Mouse (Mus musculus): ENCODE results near the gene Tapbp. TPM values are rescaled to one million over a fixed set of nuclear protein-coding genes. Genes with fewer than 3 reads are reported as not detected.
A peak's percentile ranks its signal among the peaks of the same experiment; 100 is the strongest.

Gene Tapbp
- polyA plus RNA-seq, 1 experiment = 367 TPM

- Histone ChIP-seq H3K36me3 (ENCODE audit: control insufficient read depth, insufficient read depth, low read length) (peaks cover 31% of the 10 kb centered on the region), H3K4me1 (ENCODE audit: control insufficient read depth, insufficient read depth, insufficient read length, low read length) (peaks cover 26% of the 10 kb centered on the region), H3K4me3 (ENCODE audit: low read depth, low read length) (peak overlapping the region; percentile 82; the same call in 1 of the 2 replicates), H3K27me3 (ENCODE audit: control insufficient read depth, insufficient read depth, low read length) (no peaks in the 10 kb centered on the region), H3K27ac (ENCODE audit: insufficient read depth, low read depth, low read length) (peak overlapping the region; percentile 95)
- WGBS = 49% methylated on average over 37 of the region's 37 CpGs
- TF ChIP-seq CTCF (IDR thresholded peaks at IDR 0.05; ENCODE audit: extremely low read depth, insufficient read length, insufficient replicate concordance, low read depth, low read length) (no peak), POLR2A (IDR thresholded peaks at IDR 0.05; ENCODE audit: low read depth, low read length) (no peak)
These were observed 2.8 kb downstream of the Tapbp start for GRCm38 (mm10) chr17:33918293-33919203.

- peaks cover 26% of the 10 kb centered on the region for H3K4me1 ChIP-seq (ENCODE audit: control insufficient read depth, insufficient read depth, insufficient read length, low read length)
- H3K4me3 ChIP-seq (ENCODE audit: low read depth, low read length) = peak overlapping the region; percentile 82
- peaks cover 23% of the 10 kb centered on the region for H3K36me3 ChIP-seq (ENCODE audit: control insufficient read depth, insufficient read depth, low read length)
- WGBS = under 1% methylated on average over 52 of the region's 52 CpGs
- TF ChIP-seq POLR2A (IDR thresholded peaks at IDR 0.05; ENCODE audit: low read depth, low read length) (peak; percentile 47; the same call in 1 of the 2 replicates), CTCF (IDR thresholded peaks at IDR 0.05; ENCODE audit: extremely low read depth, insufficient read length, insufficient replicate concordance, low read depth, low read length) (no peak; the same call in 1 of the 2 replicates)
- H3K27me3 ChIP-seq (ENCODE audit: control insufficient read depth, insufficient read depth, low read length) = no peaks in the 10 kb centered on the region
- H3K27ac ChIP-seq (ENCODE audit: insufficient read depth, low read depth, low read length) = peak overlapping the region; percentile 95
These were observed 3.9 kb downstream of the Tapbp start for GRCm38 (mm10) chr17:33919351-33920281.

DNA sequence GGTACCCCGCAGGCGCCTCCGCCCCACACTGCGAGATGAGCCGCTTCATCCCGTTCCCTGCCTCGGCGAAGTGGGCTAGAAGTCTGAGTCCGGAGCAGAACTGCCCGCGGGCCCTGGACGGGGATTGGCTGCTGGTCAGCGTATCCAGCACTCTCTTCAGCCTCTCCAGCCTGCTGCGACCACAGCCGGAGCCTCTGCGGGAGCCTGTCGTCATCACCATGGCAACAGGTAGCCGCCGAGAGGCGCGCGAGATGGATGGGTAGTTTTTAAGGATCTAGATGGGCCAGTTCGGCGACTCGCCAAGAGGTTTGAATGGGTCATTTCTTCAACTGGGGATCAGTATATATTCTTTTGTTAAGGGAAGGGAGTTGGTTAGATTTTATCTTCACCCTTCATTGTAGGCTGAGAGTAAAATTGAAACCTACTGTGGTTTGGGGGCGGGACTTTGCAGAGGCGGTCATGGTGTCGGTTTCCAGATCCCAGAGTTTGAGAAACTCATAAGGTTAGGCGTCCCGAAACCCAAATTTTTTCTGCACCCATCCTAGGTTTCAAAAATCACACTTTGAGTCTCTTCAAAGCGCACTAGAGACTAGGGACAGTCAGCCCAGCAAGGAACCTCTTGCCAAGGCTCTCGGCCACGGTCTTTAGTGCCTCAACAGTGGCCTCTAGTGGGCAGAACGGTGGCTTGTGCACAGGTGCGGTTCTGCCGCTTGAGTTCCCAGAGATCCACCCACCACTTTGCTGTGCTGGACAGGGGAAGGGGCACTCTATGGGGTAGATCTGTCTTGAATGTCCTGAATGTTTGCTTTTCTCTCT lies 4.8 kb downstream of the Tapbp start:
- Histone ChIP-seq H3K27ac (ENCODE audit: insufficient read depth, low read depth, low read length) (peak overlapping the region; percentile 95), H3K4me3 (ENCODE audit: low read depth, low read length) (peak overlapping the region; percentile 82)

GRCm38 (mm10) chr17:33921361-33921760 lies 5.7 kb downstream of the Tapbp start:
- WGBS = 83% methylated on average over 7 of the region's 7 CpGs
- no peak overlapping the region for H3K27ac ChIP-seq (ENCODE audit: insufficient read depth, low read depth, low read length)
- H3K27me3 ChIP-seq (ENCODE audit: control insufficient read depth, insufficient read depth, low read length) = no peaks in the 10 kb centered on the region
- H3K4me3 ChIP-seq (ENCODE audit: low read depth, low read length) = peak overlapping the region; percentile 82; the same call in 1 of the 2 replicates
- no peak for TF ChIP-seq POLR2A (IDR thresholded peaks at IDR 0.05; ENCODE audit: low read depth, low read length)
- TF ChIP-seq CTCF (IDR thresholded peaks at IDR 0.05; ENCODE audit: extremely low read depth, insufficient read length, insufficient replicate concordance, low read depth, low read length) = no peak
- peaks cover 32% of the 10 kb centered on the region for H3K36me3 ChIP-seq (ENCODE audit: control insufficient read depth, insufficient read depth, low read length)
- H3K4me1 ChIP-seq (ENCODE audit: control insufficient read depth, insufficient read depth, insufficient read length, low read length) = peaks cover 23% of the 10 kb centered on the region

More for the DNA sequence above, 4.8 kb downstream of the Tapbp start:
- H3K27me3 ChIP-seq (ENCODE audit: control insufficient read depth, insufficient read depth, low read length) = no peaks in the 10 kb centered on the region
- H3K36me3 ChIP-seq (ENCODE audit: control insufficient read depth, insufficient read depth, low read length) = peaks cover 24% of the 10 kb centered on the region
- under 1% methylated on average over 36 of the region's 36 CpGs for WGBS
- H3K4me1 ChIP-seq (ENCODE audit: control insufficient read depth, insufficient read depth, insufficient read length, low read length) = peaks cover 23% of the 10 kb centered on the region
- TF ChIP-seq CTCF (IDR thresholded peaks at IDR 0.05; ENCODE audit: extremely low read depth, insufficient read length, insufficient replicate concordance, low read depth, low read length) = peak; percentile 83; the same call in 1 of the 2 replicates
- 0 out of 2 replicates have a peak, but pooled peaks have one; percentile 29 for TF ChIP-seq POLR2A (IDR thresholded peaks at IDR 0.05; ENCODE audit: low read depth, low read length)

- Histone ChIP-seq H3K27ac (ENCODE audit: insufficient read depth, low read depth, low read length) (no peak overlapping the region), H3K4me3 (ENCODE audit: low read depth, low read length) (no peak overlapping the region), H3K36me3 (ENCODE audit: control insufficient read depth, insufficient read depth, low read length) (peaks cover 45% of the 10 kb centered on the region), H3K27me3 (ENCODE audit: control insufficient read depth, insufficient read depth, low read length) (no peaks in the 10 kb centered on the region), H3K4me1 (ENCODE audit: control insufficient read depth, insufficient read depth, insufficient read length, low read length) (peaks cover 6% of the 10 kb centered on the region)
- no peak for TF ChIP-seq POLR2A (IDR thresholded peaks at IDR 0.05; ENCODE audit: low read depth, low read length)
- peak; percentile 38; the same call in 1 of the 2 replicates for TF ChIP-seq CTCF (IDR thresholded peaks at IDR 0.05; ENCODE audit: extremely low read depth, insufficient read length, insufficient replicate concordance, low read depth, low read length)
- 90% methylated on average over 10 of the region's 10 CpGs for WGBS
These were observed 9.0 kb downstream of the Tapbp start for GRCm38 (mm10) chr17:33924577-33925283.
